Mouse (Mus musculus) megakaryocyte, embryonic 14.5 days (primary cell): ENCODE measurements at regions not wholly inside any gene's neighbourhood (a gene's known extent, or its start where the extent isn't known, plus 50 kb on each side); places are given as distances from the start of the nearest gene placed in this dataset.
A peak's percentile ranks its signal among the peaks of the same experiment; 100 is the strongest.

ENCODE experiments used
- H3K27me3 ChIP-seq: replicated peaks from 2 replicates; pipeline ENCODE3; 2012; ENCODE audit warnings: inconsistent platforms
- H3K36me3 ChIP-seq: replicated peaks from 2 replicates; pipeline ENCODE3; 2012; ENCODE audit warnings: low read length, inconsistent platforms, mixed read lengths
- H3K4me1 ChIP-seq: 2 replicates; pipeline ENCODE4 v1.6.1; 2012; ENCODE audit warnings: inconsistent platforms
- H3K4me3 ChIP-seq: replicated peaks from 2 replicates; pipeline ENCODE3; 2012; ENCODE audit warnings: moderate library complexity, mild to moderate bottlenecking, inconsistent platforms
- H3K9me3 ChIP-seq: 2 replicates; pipeline ENCODE4 v1.6.1; 2012; ENCODE audit warnings: inconsistent platforms
- FLI1 ChIP-seq: IDR thresholded peaks from 2 replicates; pipeline ENCODE4 v1.6.1; 2012; ENCODE audit warnings: low read length, inconsistent platforms, mixed read lengths
- GATA1 ChIP-seq: IDR thresholded peaks from 3 replicates; pipeline ENCODE4 v1.6.1; 2012; ENCODE audit warnings: mixed read lengths, low read length, inconsistent platforms, borderline replicate concordance

DNA sequence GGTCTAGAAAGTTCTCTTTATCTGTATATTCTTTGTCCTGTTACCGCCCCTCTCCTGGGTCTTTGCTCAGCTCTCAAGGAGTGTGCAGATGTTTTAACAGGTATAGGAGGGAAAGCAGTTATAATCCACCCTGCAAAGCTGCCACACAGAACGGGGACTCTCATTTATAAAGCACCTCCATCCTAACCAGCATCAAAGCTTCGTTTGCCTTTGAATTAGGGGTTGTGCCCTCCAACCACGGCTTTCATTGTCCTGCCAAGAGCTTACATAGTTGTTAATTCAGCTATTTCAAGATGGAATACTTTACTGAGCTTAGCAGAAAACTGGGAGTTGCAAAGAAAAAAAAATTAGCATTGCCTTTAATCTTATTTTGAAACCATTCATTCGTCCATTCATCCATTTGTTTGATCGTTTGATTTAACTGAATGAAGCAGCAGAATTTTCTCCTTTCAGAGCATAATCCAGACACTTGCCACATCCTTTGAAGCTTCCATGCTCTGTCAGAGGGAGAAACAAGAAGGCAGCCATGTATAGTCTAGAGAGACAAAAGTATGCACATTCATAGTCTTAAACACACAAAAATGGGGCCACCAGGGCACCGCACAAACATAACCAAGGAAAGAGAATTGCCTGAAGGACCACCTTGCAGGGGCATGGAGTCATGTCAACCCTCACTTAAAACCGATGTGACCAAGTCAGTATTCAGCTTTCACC is 116.2 kb downstream of the Kdr start:
- Histone ChIP-seq H3K27me3 (peaks cover 8% of the 10 kb centered on the region), H3K4me1 (peaks cover 8% of the 10 kb centered on the region), H3K9me3 (no peaks in the 10 kb centered on the region), H3K4me3 (peak overlapping the region; percentile 6), H3K36me3 (no peaks in the 10 kb centered on the region)
- TF ChIP-seq FLI1 (no peak), GATA1 (no peak)

DNA sequence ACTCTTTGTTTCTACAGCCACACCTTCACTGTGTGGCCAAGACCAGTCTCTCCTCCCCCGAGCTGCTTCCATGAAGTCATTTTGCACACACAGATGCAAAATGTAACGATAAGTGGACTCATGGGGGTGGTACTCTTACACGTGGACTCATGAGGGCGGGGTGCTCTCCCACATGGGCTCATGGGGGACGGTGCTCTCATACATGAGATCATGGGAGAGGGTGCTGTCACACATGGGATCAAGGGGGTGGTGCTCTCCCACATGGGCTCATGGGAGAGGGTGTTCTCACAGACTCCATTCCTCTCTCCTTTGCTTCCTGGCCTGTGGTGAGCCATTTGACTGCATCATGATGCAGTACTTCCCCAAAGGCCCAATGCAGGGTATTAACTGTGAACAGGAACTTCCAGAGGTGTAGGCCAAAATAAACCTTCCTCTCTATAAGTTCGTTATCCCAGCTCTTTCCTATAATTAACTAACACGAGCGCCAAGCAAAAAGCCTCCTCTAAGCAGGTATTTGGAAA is 118.9 kb downstream of the Kdr start:
- Histone ChIP-seq H3K27me3 (peaks cover 26% of the 10 kb centered on the region), H3K9me3 (no peaks in the 10 kb centered on the region), H3K36me3 (no peaks in the 10 kb centered on the region), H3K4me1 (peaks cover 8% of the 10 kb centered on the region), H3K4me3 (no peak overlapping the region)
- no peak for TF ChIP-seq FLI1
- TF ChIP-seq GATA1: no peak

DNA sequence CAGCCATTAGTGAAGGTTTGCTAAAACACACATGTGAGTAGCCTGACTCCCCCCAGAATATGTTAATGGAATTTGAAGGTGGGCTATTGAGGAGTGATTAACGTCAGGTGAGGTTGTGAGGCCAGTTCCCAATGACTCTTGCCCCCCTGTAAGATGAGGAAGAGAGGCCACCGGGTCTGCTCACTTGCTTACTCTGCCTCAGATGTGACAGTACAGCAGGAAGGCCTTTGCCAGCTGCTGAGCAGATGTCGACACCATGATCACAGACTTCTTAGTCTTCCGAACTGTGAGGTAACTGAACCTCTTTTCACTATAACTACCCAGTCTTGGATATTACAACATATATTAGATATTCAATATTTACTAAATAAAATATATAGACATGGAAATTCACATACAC is 127.4 kb downstream of the Kdr start:
- H3K4me3 ChIP-seq: no peak overlapping the region
- H3K9me3 ChIP-seq: no peaks in the 10 kb centered on the region
- peaks cover 5% of the 10 kb centered on the region; the same call in 1 of the 2 replicates for H3K4me1 ChIP-seq
- peaks cover 42% of the 10 kb centered on the region for H3K27me3 ChIP-seq
- TF ChIP-seq GATA1 (no peak), FLI1 (no peak)
- no peaks in the 10 kb centered on the region for H3K36me3 ChIP-seq

DNA sequence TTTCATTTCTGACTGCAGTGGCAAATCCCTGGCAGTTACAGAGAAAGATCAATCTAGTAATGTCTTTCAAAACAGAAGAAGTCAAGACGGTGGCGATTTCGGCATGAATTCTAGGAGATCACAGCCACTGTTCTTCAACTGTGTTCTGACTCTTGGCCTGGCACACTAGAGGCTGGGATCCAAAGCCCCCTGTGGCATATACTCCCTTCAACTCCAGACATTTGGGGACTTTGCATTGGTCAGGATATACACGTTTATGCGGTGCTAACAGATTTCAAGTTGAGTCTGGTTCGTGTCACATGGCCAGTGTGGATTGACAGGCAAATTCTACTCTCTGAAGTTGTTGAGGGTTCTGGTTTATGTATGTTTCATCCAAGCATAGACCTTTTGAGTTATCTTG is 130.3 kb downstream of the Kdr start:
- peaks cover 3% of the 10 kb centered on the region; the same call in 1 of the 2 replicates for H3K4me1 ChIP-seq
- no peaks in the 10 kb centered on the region for H3K36me3 ChIP-seq
- no peaks in the 10 kb centered on the region for H3K9me3 ChIP-seq
- no peak for TF ChIP-seq GATA1
- TF ChIP-seq FLI1: no peak
- H3K4me3 ChIP-seq: no peak overlapping the region
- peaks cover 37% of the 10 kb centered on the region for H3K27me3 ChIP-seq

DNA sequence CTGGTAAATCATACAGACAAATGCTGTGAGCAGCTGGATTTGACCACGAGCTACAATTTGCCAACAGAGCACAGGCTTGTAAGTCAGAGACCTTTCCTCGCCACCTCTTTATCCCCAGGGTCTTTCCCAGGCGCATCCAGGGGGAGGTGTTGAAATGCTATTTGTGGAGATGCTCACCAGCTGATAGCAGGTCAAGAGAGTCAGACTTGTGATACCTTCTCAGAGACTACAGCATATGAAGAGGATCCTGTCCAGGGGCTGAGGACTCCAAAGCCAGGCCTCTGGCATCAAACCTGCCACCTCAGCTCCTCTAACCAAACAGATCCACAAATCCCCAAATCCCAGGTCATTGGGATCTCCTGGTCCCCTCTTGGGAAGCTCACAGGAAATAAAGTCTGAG is 130.9 kb downstream of the Kdr start:
- Histone ChIP-seq H3K9me3 (no peaks in the 10 kb centered on the region), H3K4me1 (peaks cover 3% of the 10 kb centered on the region; the same call in 1 of the 2 replicates)

DNA sequence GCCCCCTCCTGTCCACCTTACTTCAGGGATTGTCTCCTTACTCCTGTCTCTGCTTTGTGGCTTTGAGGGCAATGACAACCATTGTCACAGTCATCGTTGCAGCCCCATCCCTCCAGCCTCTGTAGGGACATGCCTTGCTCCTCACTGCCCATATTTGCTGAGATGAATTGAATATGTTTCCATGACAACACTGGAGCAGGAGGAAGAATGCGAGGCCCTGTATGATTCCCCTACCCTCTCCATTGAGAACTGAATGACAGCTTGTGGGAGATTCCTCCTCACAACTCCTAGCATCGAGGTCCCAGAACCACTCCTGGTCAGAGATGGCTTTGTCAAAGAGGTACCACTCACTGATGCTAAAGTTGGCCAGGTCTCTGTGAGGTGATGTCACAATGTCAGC is 132.2 kb downstream of the Kdr start:
- no peaks in the 10 kb centered on the region for H3K9me3 ChIP-seq
- no peak overlapping the region for H3K4me3 ChIP-seq
- H3K36me3 ChIP-seq: no peaks in the 10 kb centered on the region
- H3K27me3 ChIP-seq: peaks cover 45% of the 10 kb centered on the region
- TF ChIP-seq GATA1: no peak
- peaks cover 3% of the 10 kb centered on the region; the same call in 1 of the 2 replicates for H3K4me1 ChIP-seq

More for the DNA sequence above, 130.9 kb downstream of the Kdr start:
- TF ChIP-seq GATA1 (no peak), FLI1 (no peak)
- peaks cover 42% of the 10 kb centered on the region for H3K27me3 ChIP-seq
- H3K4me3 ChIP-seq: no peak overlapping the region
- no peaks in the 10 kb centered on the region for H3K36me3 ChIP-seq

DNA sequence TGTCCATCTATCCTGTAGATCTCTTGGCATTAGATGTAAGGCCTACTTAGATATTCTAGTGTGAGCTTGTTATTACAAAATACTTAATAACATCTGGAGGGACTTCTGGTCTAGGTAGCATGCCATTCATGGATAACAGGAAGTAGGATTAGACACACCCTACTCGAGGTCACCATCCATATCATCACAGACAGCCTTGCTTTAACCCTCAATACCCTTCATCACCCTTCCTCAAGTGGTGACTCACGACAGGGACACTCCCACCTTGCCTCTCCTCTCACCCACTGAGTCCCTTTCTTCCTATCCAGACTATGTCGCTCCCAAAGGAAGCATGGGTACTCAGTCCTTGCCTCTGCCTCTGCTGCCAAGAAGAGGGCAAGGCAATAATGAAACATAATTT is 134.5 kb downstream of the Kdr start:
- no peaks in the 10 kb centered on the region for H3K9me3 ChIP-seq
- no peak for TF ChIP-seq GATA1
- no peak for TF ChIP-seq FLI1
- H3K4me3 ChIP-seq: no peak overlapping the region
- no peaks in the 10 kb centered on the region for H3K36me3 ChIP-seq
- H3K4me1 ChIP-seq: peaks cover 23% of the 10 kb centered on the region
- H3K27me3 ChIP-seq: peaks cover 51% of the 10 kb centered on the region

- Histone ChIP-seq H3K9me3 (no peaks in the 10 kb centered on the region), H3K4me3 (peak overlapping the region; percentile 57), H3K4me1 (peaks cover 35% of the 10 kb centered on the region), H3K27me3 (peaks cover 37% of the 10 kb centered on the region), H3K36me3 (no peaks in the 10 kb centered on the region)
- 0 out of 3 replicates have a peak, but pooled peaks have one; percentile 26 for TF ChIP-seq GATA1
- no peak for TF ChIP-seq FLI1
These were observed 137.8 kb downstream of the Kdr start for GRCm38 (mm10) chr5:75840421-75840820.

DNA sequence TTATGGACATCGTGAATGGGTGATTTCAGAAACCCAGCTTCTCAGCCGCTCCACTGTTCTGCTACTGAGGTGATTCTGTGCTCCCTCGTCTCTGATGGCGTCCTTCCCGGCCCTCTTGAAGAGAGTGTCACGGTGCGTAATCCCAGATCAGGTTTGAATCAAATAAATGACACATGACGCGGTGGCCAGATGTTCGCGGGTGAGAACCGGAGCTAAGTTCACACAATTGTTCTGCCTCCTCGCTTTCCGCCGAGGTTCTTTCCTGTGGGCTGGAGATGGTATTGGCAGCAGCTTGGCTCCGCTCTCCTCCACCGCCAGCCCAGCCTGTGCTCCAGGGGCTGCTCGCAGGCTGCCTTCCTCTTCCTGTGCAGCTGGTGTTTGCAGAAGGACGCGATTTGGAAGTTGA is 142.7 kb downstream of the Kdr start:
- TF ChIP-seq FLI1: no peak
- no peak for TF ChIP-seq GATA1
- no peaks in the 10 kb centered on the region for H3K36me3 ChIP-seq
- H3K27me3 ChIP-seq: peaks cover 38% of the 10 kb centered on the region
- no peaks in the 10 kb centered on the region for H3K9me3 ChIP-seq
- H3K4me1 ChIP-seq: peaks cover 61% of the 10 kb centered on the region
- peak overlapping the region; percentile 86 for H3K4me3 ChIP-seq

DNA sequence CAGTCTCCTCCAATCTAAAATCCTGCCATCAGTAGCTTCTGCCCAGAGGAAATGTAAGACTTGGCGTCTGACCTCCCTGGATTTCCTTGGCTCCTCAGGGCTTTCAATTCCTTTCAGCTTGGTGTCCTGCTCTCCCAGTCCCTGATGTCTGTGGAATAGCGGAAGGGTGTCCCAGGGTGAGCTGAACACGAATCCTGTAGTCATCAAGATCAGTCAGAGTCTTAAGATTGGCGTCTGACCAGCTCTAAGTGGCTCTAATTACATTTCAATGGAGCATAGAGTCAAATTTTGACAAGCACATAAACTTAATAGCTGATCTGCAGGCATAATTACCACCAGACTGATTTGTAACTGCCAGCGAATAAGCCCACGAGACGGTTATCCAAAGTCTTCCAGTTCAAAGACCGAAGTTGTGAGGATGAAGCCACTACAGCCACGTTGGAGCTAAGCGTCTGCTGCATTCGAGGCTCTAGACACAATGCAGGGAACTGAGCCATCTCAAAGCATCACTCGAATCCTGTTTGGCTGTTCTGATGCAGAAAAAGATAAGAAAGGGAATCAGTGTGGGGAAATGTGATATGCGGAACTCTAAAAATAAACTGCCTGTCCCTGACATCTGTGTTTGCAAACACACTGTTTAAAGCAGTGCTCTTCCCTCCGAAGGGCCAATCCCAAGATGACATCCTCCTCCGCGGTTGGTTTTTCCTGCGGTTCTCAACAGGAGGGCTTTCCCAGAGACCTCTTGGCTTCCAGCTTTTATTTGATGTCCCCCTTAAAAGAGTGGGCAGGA is 143.3 kb downstream of the Kdr start:
- H3K4me3 ChIP-seq: peak overlapping the region; percentile 86
- H3K27me3 ChIP-seq: peaks cover 32% of the 10 kb centered on the region
- no peaks in the 10 kb centered on the region for H3K36me3 ChIP-seq
- no peaks in the 10 kb centered on the region for H3K9me3 ChIP-seq
- H3K4me1 ChIP-seq: peaks cover 61% of the 10 kb centered on the region
- TF ChIP-seq FLI1 (no peak), GATA1 (no peak)
